Mouse (Mus musculus) liver, postnatal 0 days (tissue): Measurements from ENCODE around the gene Tmcc3.

ENCODE experiments used
- CTCF ChIP-seq: sonication (generic); IDR thresholded peaks from 2 replicates; pipeline ENCODE4 v1.5.1; 2016; ENCODE audit warnings: antibody characterized with exemption, low read depth
- EP300 ChIP-seq: IDR thresholded peaks from 2 replicates; pipeline ENCODE4 v1.6.1; 2016; ENCODE audit warnings: antibody characterized with exemption, low read depth, mild to moderate bottlenecking

DNA sequence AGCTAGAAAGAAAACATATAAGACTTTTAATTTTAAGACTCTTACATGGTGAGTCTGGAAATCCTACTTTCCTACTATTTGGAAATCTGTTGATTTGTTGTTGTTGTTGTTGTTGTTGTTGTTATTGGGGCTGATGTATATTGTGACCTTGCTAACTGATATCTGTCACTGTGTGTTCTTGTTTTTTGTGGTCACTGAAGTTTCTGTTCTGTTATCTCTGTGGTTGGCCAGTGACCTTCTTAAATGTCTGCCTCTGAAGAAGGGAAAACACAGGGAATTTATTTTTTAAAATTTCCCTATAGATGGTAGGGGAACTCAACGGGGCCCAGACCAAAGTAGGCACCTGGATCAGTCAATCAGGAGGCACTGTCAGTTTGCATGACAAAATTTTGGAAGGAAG is 48.9 kb downstream of the Tmcc3 start:
- no peak for TF ChIP-seq CTCF
- TF ChIP-seq EP300: no peak
